Mouse (Mus musculus): ENCODE measurements at regions not wholly inside any gene's neighbourhood (a gene's known extent, or its start where the extent isn't known, plus 50 kb on each side); places are given as distances from the start of the nearest gene placed in this dataset.

GRCm38 (mm10) chr17:14578194-14578593 lies 115.8 kb downstream of the Thbs2 start:
- H3K9me3 ChIP-seq (ENCODE audit: control insufficient read depth, low read length) = no peaks in the 10 kb centered on the region

DNA sequence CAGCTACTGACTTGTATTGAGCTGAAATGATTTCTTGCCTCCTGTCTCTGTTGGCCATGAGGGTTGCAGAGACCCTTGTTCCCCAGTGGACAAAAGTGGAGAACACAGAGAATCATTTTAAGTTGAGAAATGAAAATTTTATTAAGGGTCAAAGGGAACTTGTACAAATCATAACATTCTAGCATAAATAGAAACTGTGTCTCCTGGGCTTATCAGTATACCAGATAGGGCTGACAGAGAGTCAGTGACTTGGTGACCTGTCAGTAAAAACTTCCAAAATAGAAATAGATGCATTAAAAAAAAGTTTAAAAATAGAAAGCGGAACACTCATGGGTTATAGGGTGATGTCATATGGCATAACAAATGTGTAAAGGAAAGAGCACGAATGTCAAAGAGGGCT lies 117.9 kb downstream of the Thbs2 start:
- Histone ChIP-seq H3K9ac (ENCODE audit: low read depth, low read length) (no peak overlapping the region), H3K27ac (ENCODE audit: low read depth, low read length) (no peak overlapping the region), H3K4me2 (replicated peaks; ENCODE audit: low read depth, low read length) (no peak overlapping the region), H3K4me1 (ENCODE audit: control insufficient read depth, insufficient read depth, low read length) (no peaks in the 10 kb centered on the region), H3K4me3 (ENCODE audit: low read length) (no peak overlapping the region), H3K36me3 (ENCODE audit: control insufficient read depth, insufficient read depth, low read length) (no peaks in the 10 kb centered on the region), H3K9me3 (ENCODE audit: control insufficient read depth, low read length) (no peaks in the 10 kb centered on the region), H3K27me3 (ENCODE audit: control insufficient read depth, insufficient read depth, low read length) (no peaks in the 10 kb centered on the region)
- 72% methylated on average over 2 of the region's 2 CpGs for WGBS
- no peak for ATAC-seq (ENCODE audit: low FRiP score, low TSS enrichment)

More at GRCm38 (mm10) chr17:14578194-14578593, 115.8 kb downstream of the Thbs2 start:
- WGBS = 73% methylated on average over 3 of the region's 3 CpGs
- Histone ChIP-seq H3K4me1 (ENCODE audit: control insufficient read depth, insufficient read depth, low read length) (no peaks in the 10 kb centered on the region), H3K27ac (ENCODE audit: low read depth, low read length) (no peak overlapping the region), H3K4me3 (ENCODE audit: low read length) (no peak overlapping the region), H3K4me2 (replicated peaks; ENCODE audit: low read depth, low read length) (no peak overlapping the region), H3K9ac (ENCODE audit: low read depth, low read length) (no peak overlapping the region), H3K36me3 (ENCODE audit: control insufficient read depth, insufficient read depth, low read length) (no peaks in the 10 kb centered on the region), H3K27me3 (ENCODE audit: control insufficient read depth, insufficient read depth, low read length) (no peaks in the 10 kb centered on the region)
- ATAC-seq (ENCODE audit: low FRiP score, low TSS enrichment) = no peak

DNA sequence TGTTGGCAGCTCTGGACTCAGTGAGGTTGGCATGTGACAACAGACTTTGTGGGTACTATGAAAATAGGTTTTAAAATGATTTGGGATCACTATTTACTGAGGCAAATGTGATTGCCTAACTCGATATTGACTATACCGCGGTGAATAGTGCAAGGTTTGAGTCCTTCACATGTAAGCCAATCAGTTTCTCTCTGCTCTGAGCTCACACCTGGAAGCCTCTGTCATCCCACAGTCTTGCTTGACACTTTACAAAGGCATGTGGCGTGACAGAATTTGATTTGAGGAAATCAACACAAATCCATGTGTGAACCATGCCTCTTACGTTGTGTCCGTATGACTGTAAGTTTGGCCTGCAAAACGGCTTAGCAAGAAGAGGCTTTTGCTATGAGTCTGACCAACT lies 122.9 kb downstream of the Thbs2 start:
- no peak for ATAC-seq (ENCODE audit: low FRiP score, low TSS enrichment)
- 90% methylated on average over 7 of the region's 7 CpGs for WGBS
- Histone ChIP-seq H3K36me3 (ENCODE audit: control insufficient read depth, insufficient read depth, low read length) (no peaks in the 10 kb centered on the region), H3K9me3 (ENCODE audit: control insufficient read depth, low read length) (no peaks in the 10 kb centered on the region), H3K27ac (ENCODE audit: low read depth, low read length) (no peak overlapping the region), H3K9ac (ENCODE audit: low read depth, low read length) (no peak overlapping the region), H3K27me3 (ENCODE audit: control insufficient read depth, insufficient read depth, low read length) (no peaks in the 10 kb centered on the region), H3K4me3 (ENCODE audit: low read length) (no peak overlapping the region), H3K4me2 (replicated peaks; ENCODE audit: low read depth, low read length) (no peak overlapping the region), H3K4me1 (ENCODE audit: control insufficient read depth, insufficient read depth, low read length) (no peaks in the 10 kb centered on the region)

DNA sequence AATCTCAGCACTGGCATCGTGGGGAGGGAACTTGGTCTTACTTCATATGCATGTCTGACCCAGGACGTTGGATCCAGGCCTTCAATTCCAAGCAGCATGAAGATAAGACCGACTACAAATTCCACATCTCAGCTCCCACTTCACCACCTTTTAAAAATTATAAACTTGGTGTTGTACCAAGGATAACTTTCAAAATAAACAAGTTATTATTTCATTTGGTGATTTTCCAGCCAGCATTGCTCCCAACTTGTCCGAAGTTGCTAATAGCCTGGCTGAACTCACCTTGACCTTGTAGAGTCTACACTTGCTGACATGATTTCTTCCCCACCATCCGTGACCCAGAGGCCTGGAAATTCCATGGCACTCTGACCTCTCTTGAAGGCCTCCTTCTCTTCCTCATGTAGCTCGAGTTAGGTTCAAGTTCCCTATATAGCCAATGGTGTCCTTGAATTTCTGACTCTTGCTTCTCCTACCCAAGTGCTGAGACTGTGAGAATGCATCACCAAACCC lies 123.7 kb downstream of the Thbs2 start:
- H3K27me3 ChIP-seq (ENCODE audit: control insufficient read depth, insufficient read depth, low read length) = no peaks in the 10 kb centered on the region
- no peak overlapping the region for H3K4me2 ChIP-seq (replicated peaks; ENCODE audit: low read depth, low read length)
- H3K4me1 ChIP-seq (ENCODE audit: control insufficient read depth, insufficient read depth, low read length) = no peaks in the 10 kb centered on the region
- no peak for ATAC-seq (ENCODE audit: low FRiP score, low TSS enrichment)
- no peak overlapping the region for H3K4me3 ChIP-seq (ENCODE audit: low read length)
- no peaks in the 10 kb centered on the region for H3K9me3 ChIP-seq (ENCODE audit: control insufficient read depth, low read length)
- WGBS = 62% methylated on average over 6 of the region's 6 CpGs
- H3K27ac ChIP-seq (ENCODE audit: low read depth, low read length) = no peak overlapping the region
- H3K9ac ChIP-seq (ENCODE audit: low read depth, low read length) = no peak overlapping the region
- H3K36me3 ChIP-seq (ENCODE audit: control insufficient read depth, insufficient read depth, low read length) = no peaks in the 10 kb centered on the region

GRCm38 (mm10) chr17:14562191-14562590 lies 131.8 kb downstream of the Thbs2 start:
- Histone ChIP-seq H3K4me3 (ENCODE audit: low read length) (no peak overlapping the region), H3K4me1 (ENCODE audit: control insufficient read depth, insufficient read depth, low read length) (no peaks in the 10 kb centered on the region), H3K27ac (ENCODE audit: low read depth, low read length) (no peak overlapping the region), H3K9me3 (ENCODE audit: control insufficient read depth, low read length) (no peaks in the 10 kb centered on the region), H3K36me3 (ENCODE audit: control insufficient read depth, insufficient read depth, low read length) (no peaks in the 10 kb centered on the region), H3K27me3 (ENCODE audit: control insufficient read depth, insufficient read depth, low read length) (no peaks in the 10 kb centered on the region), H3K9ac (ENCODE audit: low read depth, low read length) (no peak overlapping the region), H3K4me2 (replicated peaks; ENCODE audit: low read depth, low read length) (no peak overlapping the region)
- 84% methylated on average over 6 of the region's 6 CpGs for WGBS
- no peak for ATAC-seq (ENCODE audit: low FRiP score, low TSS enrichment)

DNA sequence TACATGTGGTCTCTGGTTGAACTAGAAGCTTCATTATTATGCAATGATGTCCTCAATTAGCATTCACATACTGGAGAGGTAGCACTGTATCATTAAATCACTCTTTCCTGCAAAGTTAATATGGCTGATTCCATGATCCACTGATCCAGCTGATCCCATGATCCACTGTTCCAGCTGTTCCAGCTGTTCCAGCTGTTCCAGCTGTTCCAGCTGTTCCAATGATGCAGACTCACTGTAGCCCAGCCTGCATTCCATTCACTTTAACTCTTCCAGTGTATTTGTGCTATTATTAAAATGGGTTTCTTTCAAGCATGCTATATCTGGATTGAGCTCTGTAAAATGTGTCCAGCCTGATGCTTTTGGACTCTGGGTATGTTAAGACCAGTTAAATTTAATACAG lies 136.8 kb downstream of the Thbs2 start:
- no peak for ATAC-seq (ENCODE audit: low FRiP score, low TSS enrichment)
- Histone ChIP-seq H3K9me3 (ENCODE audit: control insufficient read depth, low read length) (no peaks in the 10 kb centered on the region), H3K9ac (ENCODE audit: low read depth, low read length) (no peak overlapping the region), H3K36me3 (ENCODE audit: control insufficient read depth, insufficient read depth, low read length) (no peaks in the 10 kb centered on the region), H3K27ac (ENCODE audit: low read depth, low read length) (no peak overlapping the region), H3K27me3 (ENCODE audit: control insufficient read depth, insufficient read depth, low read length) (no peaks in the 10 kb centered on the region), H3K4me3 (ENCODE audit: low read length) (no peak overlapping the region), H3K4me2 (replicated peaks; ENCODE audit: low read depth, low read length) (no peak overlapping the region), H3K4me1 (ENCODE audit: control insufficient read depth, insufficient read depth, low read length) (no peaks in the 10 kb centered on the region)

DNA sequence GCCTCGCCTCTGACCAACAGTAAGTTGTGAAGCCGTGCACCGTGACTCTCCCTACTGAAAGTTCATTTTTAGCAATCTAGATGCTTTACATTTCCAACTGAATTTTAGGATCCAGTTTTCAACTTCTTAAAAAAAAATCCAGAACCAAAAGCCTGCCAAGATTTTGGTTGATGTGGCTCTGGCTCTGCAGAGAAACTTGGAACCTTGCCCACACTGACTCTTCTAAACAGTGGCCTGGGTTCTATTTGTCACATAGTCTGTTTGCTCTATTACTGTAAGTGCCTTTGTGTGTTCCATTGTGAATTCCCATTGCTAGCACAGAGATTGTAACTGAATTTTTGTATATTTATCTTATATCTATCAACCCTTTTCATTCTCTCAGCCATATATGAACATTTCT lies 140.8 kb downstream of the Thbs2 start:
- no peak overlapping the region for H3K9ac ChIP-seq (ENCODE audit: low read depth, low read length)
- no peak for ATAC-seq (ENCODE audit: low FRiP score, low TSS enrichment)
- H3K27ac ChIP-seq (ENCODE audit: low read depth, low read length) = no peak overlapping the region
- H3K9me3 ChIP-seq (ENCODE audit: control insufficient read depth, low read length) = no peaks in the 10 kb centered on the region
- H3K4me2 ChIP-seq (replicated peaks; ENCODE audit: low read depth, low read length) = no peak overlapping the region
- no peaks in the 10 kb centered on the region for H3K36me3 ChIP-seq (ENCODE audit: control insufficient read depth, insufficient read depth, low read length)
- WGBS = 78% methylated on average over 3 of the region's 3 CpGs
- H3K4me3 ChIP-seq (ENCODE audit: low read length) = no peak overlapping the region
- H3K4me1 ChIP-seq (ENCODE audit: control insufficient read depth, insufficient read depth, low read length) = no peaks in the 10 kb centered on the region
- H3K27me3 ChIP-seq (ENCODE audit: control insufficient read depth, insufficient read depth, low read length) = no peaks in the 10 kb centered on the region

DNA sequence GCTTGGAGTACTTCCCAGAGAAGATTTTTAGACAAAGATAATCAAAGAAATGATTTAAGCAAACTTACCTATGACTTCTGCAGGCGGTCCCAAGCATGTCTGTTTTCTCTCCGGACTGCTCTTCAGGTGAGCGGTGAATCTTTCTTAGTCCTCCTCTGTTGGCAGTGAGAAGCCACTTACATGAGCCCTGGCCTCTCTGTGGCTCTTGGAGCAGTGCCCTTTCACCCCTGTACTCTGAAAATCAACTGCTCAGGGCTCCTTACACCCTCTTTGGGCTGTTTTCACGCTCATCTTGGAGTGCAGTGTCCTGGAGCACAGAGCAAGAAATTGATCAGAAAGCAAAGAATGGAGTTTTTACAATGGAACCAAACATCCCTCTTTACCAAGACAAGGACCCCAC lies 142.0 kb downstream of the Thbs2 start:
- Histone ChIP-seq H3K36me3 (ENCODE audit: control insufficient read depth, insufficient read depth, low read length) (no peaks in the 10 kb centered on the region), H3K4me2 (replicated peaks; ENCODE audit: low read depth, low read length) (no peak overlapping the region), H3K9ac (ENCODE audit: low read depth, low read length) (no peak overlapping the region), H3K4me1 (ENCODE audit: control insufficient read depth, insufficient read depth, low read length) (no peaks in the 10 kb centered on the region), H3K9me3 (ENCODE audit: control insufficient read depth, low read length) (peaks cover 11% of the 10 kb centered on the region), H3K27me3 (ENCODE audit: control insufficient read depth, insufficient read depth, low read length) (no peaks in the 10 kb centered on the region), H3K27ac (ENCODE audit: low read depth, low read length) (no peak overlapping the region), H3K4me3 (ENCODE audit: low read length) (no peak overlapping the region)
- 84% methylated on average over 4 of the region's 4 CpGs for WGBS
- ATAC-seq (ENCODE audit: low FRiP score, low TSS enrichment) = no peak

DNA sequence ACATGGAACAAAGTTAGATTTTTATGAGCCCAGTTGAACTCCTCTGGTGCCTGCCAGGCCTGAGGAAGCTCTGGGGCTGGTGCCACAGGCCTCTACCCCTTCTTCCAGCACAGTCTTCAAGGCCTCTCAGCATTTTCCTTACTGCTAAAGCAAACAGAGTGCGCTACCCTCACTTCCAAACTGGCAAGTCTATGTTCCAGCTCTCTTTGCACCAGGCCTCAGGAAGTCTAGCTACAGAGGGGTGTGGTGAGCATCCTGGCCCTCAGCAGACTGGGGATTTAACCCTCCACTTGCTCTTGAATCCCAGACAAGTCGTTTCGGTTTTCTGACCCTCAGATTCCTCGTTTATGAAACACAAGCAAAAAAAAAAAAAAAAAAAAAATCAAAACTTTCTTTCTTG lies 142.4 kb downstream of the Thbs2 start:
- H3K4me3 ChIP-seq (ENCODE audit: low read length) = no peak overlapping the region
- no peaks in the 10 kb centered on the region for H3K27me3 ChIP-seq (ENCODE audit: control insufficient read depth, insufficient read depth, low read length)
- no peak overlapping the region for H3K9ac ChIP-seq (ENCODE audit: low read depth, low read length)
- no peak for ATAC-seq (ENCODE audit: low FRiP score, low TSS enrichment)
- WGBS = 60% methylated on average over 4 of the region's 4 CpGs
- H3K9me3 ChIP-seq (ENCODE audit: control insufficient read depth, low read length) = peaks cover 11% of the 10 kb centered on the region
- no peaks in the 10 kb centered on the region for H3K4me1 ChIP-seq (ENCODE audit: control insufficient read depth, insufficient read depth, low read length)
- H3K36me3 ChIP-seq (ENCODE audit: control insufficient read depth, insufficient read depth, low read length) = no peaks in the 10 kb centered on the region
- H3K27ac ChIP-seq (ENCODE audit: low read depth, low read length) = no peak overlapping the region
- no peak overlapping the region for H3K4me2 ChIP-seq (replicated peaks; ENCODE audit: low read depth, low read length)

Measured in kidney, embryonic 14.5 days (tissue).